Mouse (Mus musculus): ENCODE results near the gene Tlx1.

- no peak for TF ChIP-seq EP300 (optimal IDR thresholded peaks at IDR 0.05)
- TF ChIP-seq CTCF (IDR thresholded peaks at IDR 0.05; ENCODE audit: low read depth): no peak
Measured at GRCm38 (mm10) chr19:45151361-45152182, 1.1 kb downstream of the Tlx1 start.
